Mouse (Mus musculus): ENCODE data around the gene Pttg1.

The Pttg1 gene

GRCm38 (mm10) chr11:43425824-43426413, at the start of gene Pttg1:
TSS of gene Pttg1 (minus strand) at chr11:43426251.
- DNase-seq (ENCODE audit: low spot score in 2 of 2): peak; percentile 24 to 54

DNA sequence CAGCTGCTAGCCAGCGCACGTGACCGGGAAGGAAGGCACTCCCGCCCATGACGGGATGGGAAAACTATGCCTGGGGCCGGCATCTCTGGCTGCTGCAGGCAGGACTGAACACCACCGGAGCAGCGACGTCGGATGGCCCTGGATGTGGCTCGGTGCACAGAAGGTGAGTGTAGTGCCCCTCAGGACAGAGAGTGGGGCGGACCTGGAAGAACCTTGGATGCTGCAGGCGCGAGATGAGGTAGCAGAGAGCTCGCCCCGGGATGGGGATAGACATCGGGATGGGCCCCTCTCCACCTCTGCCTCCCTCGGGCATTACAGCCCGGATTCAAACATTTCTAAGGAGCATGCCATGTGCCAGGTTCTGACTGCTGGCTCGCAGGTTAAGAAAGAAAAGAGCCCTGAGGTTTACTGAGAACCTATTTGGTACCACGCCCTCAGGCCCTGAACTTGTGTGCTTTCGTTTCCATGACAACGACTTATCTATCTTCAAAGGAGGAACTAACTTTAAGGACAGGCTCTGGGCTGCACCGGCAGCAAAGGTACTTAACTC, 48.2 kb upstream of the Pttg1 start, which contains the start of gene C1qtnf2:
C1qtnf2 (plus strand) TSS at position 52 of the 550 bp plus-strand sequence.
- DNase-seq (ENCODE audit: low spot score in 2 of 2): no peak

GRCm38 (mm10) chr11:43473635-43474224, 47.7 kb upstream of the Pttg1 start:
- DNase-seq (ENCODE audit: low spot score in 2 of 2): no peak

- DNase-seq (ENCODE audit: low spot score in 2 of 2): no peak
These were observed 47.1 kb upstream of the Pttg1 start for GRCm38 (mm10) chr11:43473115-43473514.

- no peak for DNase-seq (ENCODE audit: low spot score in 2 of 2)
These were observed 45.1 kb upstream of the Pttg1 start for GRCm38 (mm10) chr11:43470881-43471820.

DNA sequence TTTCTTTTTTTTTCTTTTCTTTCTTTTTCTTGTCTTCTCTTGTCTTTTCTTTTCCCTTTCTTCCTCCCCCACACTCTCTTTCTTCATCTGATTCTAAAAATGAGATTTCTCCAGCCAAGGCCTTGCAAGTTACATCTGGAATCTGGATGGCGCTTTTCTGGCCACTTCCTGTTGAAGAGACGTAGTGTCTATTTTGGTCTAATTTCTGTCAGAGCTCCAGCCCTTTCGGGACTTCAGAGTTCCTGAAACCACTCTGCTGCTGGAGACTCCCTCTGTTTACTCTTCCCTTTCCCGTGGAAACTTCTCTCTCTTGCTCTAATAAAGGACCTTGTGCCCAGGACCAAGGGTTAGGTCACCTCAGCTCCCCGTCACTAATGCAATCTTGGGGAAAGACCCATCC, 44.1 kb upstream of the Pttg1 start:
- no peak for DNase-seq (ENCODE audit: low spot score in 2 of 2)

- DNase-seq (ENCODE audit: low spot score in 2 of 2): no peak
These were observed 37.2 kb upstream of the Pttg1 start for GRCm38 (mm10) chr11:43463204-43463603.

DNA sequence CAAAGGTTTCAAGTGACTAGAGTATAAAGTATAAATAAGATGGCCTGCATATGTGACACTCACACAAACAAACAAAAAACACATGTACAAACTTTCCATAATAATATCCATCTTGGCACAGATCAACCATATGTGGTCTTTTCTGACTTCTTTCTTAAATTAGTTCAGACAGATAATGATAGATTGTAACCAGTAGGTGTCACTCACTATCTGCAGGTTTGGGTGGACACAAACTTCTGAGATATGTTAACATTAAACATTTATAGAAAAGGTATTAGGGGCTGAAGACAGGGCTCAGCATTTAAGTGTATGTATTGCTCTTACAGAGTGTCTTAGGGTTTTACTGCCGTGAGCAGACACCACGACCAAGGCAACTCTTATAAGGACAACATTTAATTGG, 26.2 kb upstream of the Pttg1 start:
- DNase-seq (ENCODE audit: low spot score in 2 of 2): no peak

DNA sequence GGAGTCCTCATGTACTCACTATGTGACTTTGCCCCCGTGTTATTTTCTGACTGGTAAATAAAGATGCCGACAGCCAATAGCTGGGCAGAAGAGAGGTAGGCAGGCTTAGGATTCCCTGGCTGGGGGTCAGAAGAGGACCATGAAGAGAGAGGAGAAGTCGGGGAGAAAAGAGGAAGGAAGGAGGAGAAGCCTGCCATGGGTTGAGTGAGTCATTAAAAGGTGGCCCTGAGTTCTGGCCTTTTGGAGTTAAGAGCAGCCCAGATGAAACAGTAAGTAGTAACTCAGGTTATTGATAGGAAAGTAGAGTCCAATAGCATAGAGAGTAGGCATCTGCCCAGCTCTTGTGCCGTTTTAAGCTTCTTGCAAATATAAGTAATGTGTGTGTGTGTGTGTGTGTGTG, 25.3 kb upstream of the Pttg1 start:
- no peak for DNase-seq (ENCODE audit: low spot score in 2 of 2)

DNA sequence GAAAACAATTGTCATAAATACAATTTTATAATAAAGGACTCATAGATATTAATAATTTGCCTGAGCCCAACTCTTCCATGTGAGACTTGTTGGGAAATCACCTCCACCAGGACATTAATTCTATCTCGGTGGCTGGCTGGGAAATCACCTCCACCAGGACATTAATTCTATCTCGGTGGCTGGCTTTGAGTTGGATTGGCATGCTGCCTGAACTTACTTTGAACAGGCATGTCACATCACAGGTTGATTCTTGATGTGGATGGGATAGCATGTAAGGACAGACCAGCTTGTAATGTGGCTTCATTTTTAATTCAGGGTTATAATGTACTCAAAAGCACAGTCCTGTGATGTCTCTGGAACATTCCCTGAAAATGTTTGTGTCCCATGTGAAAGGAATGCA, 23.9 kb upstream of the Pttg1 start:
- no peak for DNase-seq (ENCODE audit: low spot score in 2 of 2)

GRCm38 (mm10) chr11:43443183-43443582, 17.1 kb upstream of the Pttg1 start:
- DNase-seq (ENCODE audit: low spot score in 2 of 2): no peak

DNA sequence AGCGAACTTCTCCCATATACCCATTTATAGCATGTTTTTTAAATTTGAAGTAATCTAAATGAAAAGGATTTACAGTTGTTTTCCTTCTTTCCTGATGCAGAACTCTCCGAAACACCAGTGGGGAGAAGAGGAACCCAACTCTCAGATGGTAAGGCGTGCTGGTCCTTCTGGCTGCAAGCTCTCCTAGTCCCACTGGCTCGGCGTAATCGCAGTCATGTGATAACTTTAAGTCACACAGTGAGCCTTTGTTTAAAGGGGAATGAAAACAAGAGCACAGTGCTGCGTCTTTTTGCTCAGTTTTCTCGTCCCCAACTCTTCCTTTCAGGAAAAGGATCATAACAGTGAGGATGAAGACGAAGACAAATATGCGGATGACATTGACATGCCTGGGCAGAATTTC, 15.1 kb upstream of the Pttg1 start:
- no peak for DNase-seq (ENCODE audit: low spot score in 2 of 2)

DNA sequence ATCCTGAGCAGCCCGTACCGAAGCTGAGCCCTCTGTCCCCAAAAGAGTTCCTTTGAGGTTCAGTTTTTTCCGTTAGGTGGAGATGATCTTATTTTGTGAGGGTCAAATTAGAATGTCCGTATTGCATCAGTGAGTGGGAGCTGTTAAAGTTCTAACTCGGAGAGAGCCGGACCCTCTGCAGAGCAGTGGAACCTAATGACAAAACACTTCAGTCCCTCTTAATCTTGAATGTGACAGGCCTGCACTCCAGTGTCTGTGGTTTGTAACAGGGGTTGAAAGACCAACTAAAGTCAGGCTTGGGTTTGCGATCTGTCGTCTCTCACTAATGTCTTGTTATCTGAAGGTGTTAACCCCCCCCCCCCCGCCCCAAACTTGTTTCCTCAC, 8.0 kb upstream of the Pttg1 start:
- DNase-seq (ENCODE audit: low spot score in 2 of 2): no peak

GRCm38 (mm10) chr11:43433254-43434023, 7.4 kb upstream of the Pttg1 start, which contains the start of gene Slu7:
TSS of gene Slu7 (plus strand) at chr11:43433744.
- DNase-seq (ENCODE audit: low spot score in 2 of 2): peak; percentile 9 to 50

DNA sequence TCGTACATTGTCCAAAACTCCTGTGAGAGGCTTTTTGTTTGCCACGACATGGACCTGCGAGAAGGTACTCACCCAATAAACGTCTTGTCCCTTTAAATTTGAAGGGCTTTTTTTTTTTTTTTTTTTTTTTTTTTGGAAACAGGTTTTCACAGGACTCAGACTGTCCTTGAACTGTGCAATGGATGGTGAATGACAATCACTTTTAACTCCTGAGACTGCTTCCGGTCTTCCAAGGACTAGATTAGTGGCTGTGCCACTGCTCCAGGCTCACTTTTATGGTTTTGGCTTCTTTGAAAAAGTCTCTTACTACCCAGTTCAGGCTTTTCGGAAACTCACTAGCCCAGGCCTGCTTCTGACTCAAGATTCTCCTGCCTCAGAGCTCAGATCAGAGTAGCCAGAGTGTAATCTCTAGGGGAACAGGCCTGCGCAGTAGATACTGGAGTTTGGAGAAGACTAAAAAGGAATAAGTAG, 398 bp upstream of the Pttg1 start:
- DNase-seq (ENCODE audit: low spot score in 2 of 2): no peak

GRCm38 (mm10) chr11:43425166-43425709, 813 bp downstream of the Pttg1 start:
- DNase-seq (ENCODE audit: low spot score in 2 of 2): no peak

GRCm38 (mm10) chr11:43424386-43424785, 1.7 kb downstream of the Pttg1 start:
- no peak for DNase-seq (ENCODE audit: low spot score in 2 of 2)

- DNase-seq (ENCODE audit: low spot score in 2 of 2): no peak
These were observed 8.8 kb downstream of the Pttg1 start for GRCm38 (mm10) chr11:43417201-43417600.

- DNase-seq (ENCODE audit: low spot score in 2 of 2): peak; percentile 71 to 85
These were observed 13.1 kb downstream of the Pttg1 start for GRCm38 (mm10) chr11:43412771-43413451.

DNA sequence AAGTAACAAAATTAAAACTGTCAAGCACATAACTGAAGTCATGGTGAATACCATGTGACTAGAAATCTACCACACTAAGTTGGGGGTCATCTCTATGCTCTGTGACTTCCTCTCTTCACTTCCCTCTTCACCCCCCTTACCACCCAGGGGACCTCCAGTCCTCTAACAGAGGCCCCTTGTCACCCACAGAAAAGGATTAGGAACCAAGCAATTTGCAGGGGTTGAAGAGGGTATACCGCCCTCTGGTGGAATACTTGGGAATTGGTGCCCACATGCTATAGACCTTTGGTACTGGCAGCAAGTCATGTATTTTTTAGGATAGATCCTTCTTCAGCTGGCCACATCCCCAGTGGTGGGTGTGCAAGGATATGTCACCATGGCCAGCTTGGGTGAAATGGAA, 14.6 kb downstream of the Pttg1 start:
- DNase-seq (ENCODE audit: low spot score in 2 of 2): peak; percentile 58 to 63

DNA sequence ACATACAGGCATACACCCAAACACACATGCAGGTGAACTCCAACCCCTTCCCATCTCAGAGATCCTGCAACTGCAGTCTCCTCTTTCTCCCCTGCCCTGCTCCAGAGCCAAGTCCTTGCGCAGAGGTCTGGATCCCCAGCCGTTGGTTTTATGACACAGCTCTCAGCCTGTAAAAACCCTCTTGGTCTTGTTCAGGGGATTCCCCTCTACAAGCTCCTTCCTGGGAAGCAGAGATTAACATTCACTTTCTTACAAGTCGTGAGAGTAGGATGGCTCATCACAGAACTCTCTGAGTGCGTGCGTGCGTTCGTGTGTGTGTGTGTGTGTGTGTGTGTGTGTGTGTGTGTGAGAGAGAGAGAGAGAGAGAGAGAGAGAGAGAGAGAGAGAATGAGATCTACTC, 15.8 kb downstream of the Pttg1 start:
- no peak for DNase-seq (ENCODE audit: low spot score in 2 of 2)
